Mouse (Mus musculus) layer of hippocampus, postnatal 10 days (tissue): ENCODE measurements around the gene Agmat. TPM values are rescaled to one million over a fixed set of nuclear protein-coding genes. Genes with fewer than 3 reads are reported as not detected.
"Not testable (repeated sequence)": the region's sequence is repeated elsewhere in the genome, so short reads cannot be mapped to it uniquely, and the experiment has no call there.

Experiments
- DNase-seq, 2 experiments: peaks; one replicate each; pipeline ENCODE4 v3.0.0; 2021; ENCODE audit warnings: low spot score in 2 of 2
- total RNA-seq, 2 experiments: library from RNA; stranded (reverse); gene quantifications; 2 replicates each; pipeline ENCODE4 v1.2.3; 2021

Agmat gene
- total RNA-seq, 2 experiments from 2014 or later = not detected

GRCm38 (mm10) chr4:141769501-141770160 lies 23.2 kb downstream of the Agmat start:
- no peak for DNase-seq

- no peak for DNase-seq
These were observed 25.4 kb downstream of the Agmat start for GRCm38 (mm10) chr4:141771823-141772222.

DNA sequence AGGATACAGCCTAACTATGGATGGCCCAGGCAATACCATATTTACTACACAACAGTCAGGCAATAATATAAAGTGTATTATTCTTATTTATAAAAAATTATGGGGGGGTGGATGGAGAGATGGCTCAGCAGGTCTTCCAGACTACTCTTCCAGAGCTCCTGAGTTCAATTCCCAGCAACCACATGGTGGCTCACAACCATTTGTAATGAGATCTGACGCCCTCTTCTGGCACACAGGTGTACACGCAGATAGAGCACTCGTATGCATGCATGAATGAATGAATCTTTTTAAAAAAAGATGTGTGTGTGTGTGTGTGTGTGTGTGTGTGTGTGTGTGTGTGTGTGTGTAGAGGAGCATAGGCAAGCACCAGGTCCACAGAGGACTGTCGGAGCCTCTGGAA lies 26.5 kb downstream of the Agmat start:
- DNase-seq = not testable (repeated sequence)

DNA sequence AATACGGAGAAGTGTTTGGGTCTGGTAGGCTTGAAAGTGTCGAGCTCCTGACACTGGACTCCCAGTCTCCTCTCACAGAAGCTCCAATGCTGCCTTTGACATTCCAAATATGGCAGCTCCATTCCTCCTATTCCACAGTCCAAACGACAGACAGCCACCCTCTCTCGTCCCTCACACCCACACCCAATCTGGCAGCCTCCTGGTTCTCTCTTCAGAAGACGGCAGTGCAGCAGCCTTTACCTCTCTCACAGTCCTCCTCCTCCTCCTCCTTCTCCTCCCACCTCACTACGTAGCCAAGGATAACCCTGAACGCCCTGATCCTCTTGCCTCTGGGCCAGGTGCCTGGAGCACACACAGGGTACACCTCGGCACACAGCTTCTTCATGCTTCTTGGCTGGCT lies 33.4 kb downstream of the Agmat start:
- no peak for DNase-seq

DNA sequence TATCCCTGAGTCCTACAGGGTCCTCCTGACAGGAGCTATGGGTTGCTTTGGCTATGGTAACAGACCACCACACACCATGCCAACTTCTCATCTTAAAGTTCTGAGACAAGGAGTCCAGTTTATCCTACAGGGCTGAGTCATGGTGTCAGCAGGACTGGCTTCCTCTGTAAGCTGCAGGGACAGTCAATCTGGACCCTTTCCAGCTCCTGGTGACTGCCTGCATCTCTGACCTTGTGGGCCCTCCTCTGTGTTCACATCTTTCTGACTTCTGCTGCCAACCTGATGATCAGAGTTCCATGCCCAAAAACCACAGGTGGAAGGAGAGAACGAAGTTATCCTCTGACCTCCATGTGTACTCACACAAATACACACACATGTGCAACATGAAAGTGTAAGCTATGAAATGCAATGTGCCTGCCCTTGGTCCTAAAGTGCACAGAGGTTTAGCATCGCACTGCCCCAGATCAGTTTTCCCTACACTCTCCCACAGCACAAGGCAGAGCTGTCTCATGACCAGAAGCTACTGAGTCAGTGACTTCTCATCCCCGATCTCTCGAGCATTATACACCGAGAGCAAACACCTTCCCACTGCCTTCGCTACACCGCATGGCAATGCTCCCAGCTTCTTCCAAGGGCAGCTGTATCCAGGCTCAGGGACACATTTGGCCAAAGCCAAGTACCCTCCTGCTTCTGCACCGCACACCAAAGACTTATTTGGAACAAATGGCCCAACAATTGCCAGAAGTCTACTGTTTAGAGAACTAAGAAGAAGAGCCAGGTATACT lies 34.9 kb downstream of the Agmat start:
- DNase-seq = no peak

DNA sequence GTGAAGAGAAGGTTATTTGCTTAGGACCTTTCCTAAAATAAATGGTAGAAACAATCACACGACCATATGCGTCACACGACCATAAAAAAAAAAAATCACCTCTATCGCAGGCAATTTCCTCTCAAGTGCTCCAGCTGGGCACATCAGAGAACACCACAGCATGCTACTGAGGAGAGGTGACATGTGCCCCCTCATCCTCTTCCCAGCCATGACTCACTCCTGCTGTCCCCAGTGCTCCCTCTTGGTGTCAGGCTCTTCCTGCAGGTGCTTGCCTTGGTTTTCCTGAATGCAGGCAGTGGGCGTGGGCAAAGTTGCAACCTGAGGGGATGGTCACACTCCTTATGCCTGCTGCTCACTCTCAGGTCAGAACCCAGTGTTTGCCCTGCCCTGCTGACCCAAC lies 38.4 kb downstream of the Agmat start:
- no peak for DNase-seq

DNA sequence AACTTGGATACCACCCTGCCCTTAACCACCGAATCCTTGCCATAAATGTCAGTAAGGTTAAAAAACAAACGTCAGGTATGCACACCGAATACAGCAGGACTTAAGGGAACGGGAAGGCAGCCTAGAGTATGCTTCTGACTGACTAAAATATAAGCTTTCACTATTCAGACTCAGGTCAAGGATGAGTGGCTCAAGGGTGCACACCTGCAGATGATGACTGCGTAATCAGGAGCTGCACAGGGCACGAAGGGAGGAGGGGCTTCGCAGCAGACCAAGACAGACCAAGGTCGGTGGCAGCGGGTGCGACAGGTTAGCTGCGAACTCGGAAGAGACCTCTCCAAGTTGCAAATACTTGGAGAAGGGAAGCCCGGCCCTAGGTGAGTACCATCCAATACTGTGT lies 39.7 kb downstream of the Agmat start:
- no peak for DNase-seq

DNA sequence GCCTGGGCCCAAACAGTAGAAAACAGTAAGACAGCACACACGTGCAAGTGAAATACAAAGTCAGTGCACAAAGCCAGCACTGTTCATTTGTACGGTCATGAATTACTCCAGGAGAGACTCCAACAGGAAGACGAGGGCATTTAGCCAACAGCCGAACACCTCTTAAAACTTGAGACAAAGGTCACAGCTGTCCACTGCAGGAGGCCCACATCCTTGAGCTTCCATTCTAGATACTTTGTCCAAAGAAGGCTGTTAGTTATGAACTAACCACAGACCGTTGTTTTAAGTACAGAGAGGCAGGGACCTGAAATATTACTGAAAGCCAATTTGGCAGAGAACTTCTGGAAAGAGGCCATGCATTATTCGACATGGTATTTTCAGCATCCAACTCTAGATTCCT lies 40.6 kb downstream of the Agmat start:
- DNase-seq = no peak

GRCm38 (mm10) chr4:141787462-141787861 lies 41.0 kb downstream of the Agmat start:
- no peak for DNase-seq

DNA sequence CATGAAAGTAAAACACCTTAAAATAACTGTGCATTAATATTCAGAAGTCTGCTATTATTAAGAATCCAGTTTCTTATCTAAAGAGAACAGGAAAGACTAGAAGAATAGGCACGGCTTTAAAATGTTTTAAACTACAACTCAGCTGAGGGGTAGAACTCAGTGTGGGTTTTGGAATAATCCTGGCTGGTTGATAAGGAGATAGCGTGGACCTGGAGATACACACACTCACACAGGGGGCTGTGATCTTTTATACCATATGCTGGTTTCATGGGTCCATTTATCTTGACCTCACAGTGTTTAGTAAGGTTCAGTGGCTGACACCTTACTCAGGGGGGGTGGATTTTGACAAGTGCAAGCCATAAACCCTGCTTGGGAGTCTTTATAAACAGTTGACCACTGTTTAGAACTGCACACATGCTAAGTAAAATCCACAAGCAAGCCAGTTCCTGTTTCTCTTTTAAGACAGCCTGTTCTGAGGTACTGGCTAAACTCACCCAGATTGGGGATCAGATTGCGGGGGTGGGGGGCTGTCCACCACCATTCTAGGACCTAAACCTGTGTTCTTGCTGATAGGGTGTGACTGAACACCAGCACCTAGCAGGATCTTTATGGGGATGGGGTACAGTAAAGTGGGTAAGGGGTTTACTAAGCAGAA lies 43.2 kb downstream of the Agmat start:
- DNase-seq = no peak

DNA sequence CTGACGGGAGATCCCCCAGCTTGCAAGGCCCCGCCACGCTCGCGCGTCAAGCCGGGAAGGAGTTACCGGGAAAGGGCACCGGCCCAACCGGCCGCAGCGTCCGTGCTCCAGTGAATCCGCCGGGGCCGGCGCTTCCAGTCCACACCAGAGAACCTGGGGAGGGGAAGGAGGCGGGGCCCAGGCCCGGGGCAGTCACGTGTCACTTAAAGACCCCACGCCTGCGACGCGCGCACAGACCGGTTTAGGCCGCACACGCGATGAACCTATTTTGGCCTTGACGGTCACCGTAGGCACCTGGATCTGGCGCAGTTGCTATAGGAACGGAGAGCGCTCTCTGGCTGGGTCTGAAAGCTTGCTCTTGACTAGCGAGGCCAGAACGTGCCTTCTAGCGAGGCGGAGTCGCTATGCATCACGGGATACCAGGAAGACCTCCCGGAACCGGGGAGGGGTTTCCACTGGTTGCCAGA lies 44.1 kb downstream of the Agmat start, which contains the start of gene Dnajc16:
TSS of gene Dnajc16 (minus strand) at position 408 of the 467 bp plus-strand sequence.
- peak; percentile 95 for DNase-seq

DNA sequence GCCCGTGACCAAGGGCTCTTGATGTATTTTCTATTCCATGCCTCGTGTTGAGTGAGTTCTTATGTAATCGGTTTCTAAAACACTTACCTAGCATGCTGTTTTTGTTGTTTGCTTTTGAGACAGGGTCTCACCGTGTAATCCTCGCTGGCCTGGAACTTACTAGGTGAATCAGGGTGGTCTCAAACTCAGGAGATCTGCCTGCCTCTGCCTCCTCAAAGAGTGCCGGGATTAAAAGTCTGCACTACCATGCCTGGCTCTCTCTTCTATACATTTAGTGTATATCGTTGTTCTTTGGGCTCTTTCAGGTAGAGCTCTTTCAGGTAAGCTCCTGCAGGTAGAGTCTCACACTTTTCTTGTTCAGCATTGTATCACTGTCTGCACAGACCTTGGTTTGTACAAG lies 45.0 kb downstream of the Agmat start:
- no peak for DNase-seq

- no peak for DNase-seq
These were observed 45.5 kb downstream of the Agmat start for GRCm38 (mm10) chr4:141791951-141792350.

GRCm38 (mm10) chr4:141792554-141793281 lies 46.2 kb downstream of the Agmat start:
- no peak for DNase-seq

GRCm38 (mm10) chr4:141793282-141794151 lies 47.0 kb downstream of the Agmat start, which contains the start of gene Casp9:
Casp9 (plus strand) TSS chr4:141793612.
- peak; percentile 97 to 98 for DNase-seq

- no peak for DNase-seq
These were observed 47.7 kb downstream of the Agmat start for GRCm38 (mm10) chr4:141794152-141794535.

DNA sequence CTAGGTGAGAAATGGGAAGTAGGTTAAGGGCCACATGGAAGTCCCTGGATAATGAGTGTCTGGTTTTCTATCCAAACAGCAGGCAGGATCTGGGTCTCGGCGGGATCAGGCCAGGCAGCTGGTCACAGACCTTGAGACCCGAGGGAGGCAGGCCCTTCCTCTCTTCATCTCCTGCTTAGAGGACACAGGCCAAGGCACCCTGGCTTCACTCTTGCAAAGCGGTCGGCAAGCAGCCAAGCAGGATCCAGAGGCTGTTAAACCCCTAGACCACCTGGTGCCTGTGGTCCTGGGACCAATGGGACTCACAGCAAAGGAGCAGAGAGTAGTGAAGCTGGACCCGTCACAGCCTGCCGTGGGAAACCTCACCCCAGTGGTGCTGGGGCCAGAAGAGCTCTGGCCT lies 49.9 kb downstream of the Agmat start:
- no peak for DNase-seq

DNA sequence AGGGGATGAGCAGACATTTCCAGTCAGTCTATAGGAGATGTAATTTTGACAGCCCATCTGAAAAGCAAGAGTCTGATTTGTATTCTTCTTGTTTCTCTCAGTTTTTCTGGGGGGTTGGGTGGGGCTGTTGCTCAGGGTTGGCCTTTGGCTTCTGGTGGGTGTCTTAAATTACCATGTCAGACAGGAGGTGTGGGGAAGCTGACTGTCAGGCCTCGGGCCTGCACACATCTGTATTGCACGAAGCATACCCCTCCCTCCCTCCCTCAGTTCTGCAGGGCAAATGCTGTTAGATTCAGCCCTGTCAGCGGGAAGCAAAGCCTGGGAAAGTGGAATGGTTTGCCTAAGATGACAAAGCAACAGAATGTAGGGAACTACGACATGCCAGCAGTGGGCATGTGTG lies 50.5 kb downstream of the Agmat start:
- no peak for DNase-seq

GRCm38 (mm10) chr4:141797545-141797944 lies 51.1 kb downstream of the Agmat start:
- no peak for DNase-seq

- DNase-seq = no peak
These were observed 57.6 kb downstream of the Agmat start for GRCm38 (mm10) chr4:141804105-141804504.
